Mouse (Mus musculus): ENCODE measurements around the gene Tspan13.

The Tspan13 gene

DNA sequence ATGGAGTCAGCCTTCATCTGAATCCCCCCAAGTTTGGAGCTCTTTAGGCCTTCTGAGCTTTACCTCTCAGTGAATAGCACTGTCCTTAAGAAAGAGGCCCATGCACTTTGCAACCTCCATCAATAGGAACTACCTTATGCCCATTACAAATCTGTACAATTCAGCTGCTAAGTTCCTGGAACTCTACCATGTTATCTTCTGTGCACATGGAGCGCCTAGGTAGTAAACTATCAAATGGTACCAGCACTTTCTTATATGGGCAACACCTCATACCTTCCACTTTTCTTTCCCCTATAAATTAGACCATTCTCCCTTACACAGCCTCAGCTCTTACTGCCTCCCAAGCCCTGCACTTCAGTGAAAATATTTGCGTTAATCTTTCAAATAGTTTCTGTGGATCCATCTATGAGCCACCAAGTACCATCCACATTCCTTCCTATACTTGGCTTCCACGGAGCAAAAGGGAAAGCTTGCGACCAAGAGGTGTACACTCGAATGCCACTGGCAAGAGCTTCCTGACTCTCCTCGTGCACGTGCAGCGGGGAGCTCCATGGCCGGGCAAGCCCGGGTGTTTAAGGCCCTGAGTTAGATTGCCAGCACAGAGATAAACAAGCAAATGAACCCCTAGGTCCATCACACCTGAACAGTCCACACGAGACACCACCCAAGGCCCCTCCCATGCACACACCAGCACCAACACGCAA lies 11.5 kb downstream of the Tspan13 start:
- DNase-seq: no peak

DNA sequence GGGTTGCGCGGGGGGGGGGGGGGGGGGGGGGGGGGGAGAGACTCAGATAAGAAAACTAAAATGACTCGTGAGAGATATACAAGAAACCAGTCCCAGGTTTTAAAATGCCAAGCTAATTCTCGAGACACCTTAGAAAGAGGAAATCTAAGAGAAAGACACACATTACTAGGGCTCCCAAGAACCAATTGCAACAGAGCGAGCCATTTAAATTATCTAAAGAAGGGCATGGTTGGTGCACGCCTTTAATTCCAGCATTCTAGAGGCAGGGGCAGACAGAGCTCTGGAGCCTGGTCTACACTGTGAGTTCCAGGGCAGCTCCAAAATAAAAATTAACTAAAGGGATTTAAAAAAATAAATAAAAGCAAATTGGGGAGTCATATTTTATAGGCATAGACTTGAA lies 12.6 kb downstream of the Tspan13 start:
- no peak for DNase-seq

DNA sequence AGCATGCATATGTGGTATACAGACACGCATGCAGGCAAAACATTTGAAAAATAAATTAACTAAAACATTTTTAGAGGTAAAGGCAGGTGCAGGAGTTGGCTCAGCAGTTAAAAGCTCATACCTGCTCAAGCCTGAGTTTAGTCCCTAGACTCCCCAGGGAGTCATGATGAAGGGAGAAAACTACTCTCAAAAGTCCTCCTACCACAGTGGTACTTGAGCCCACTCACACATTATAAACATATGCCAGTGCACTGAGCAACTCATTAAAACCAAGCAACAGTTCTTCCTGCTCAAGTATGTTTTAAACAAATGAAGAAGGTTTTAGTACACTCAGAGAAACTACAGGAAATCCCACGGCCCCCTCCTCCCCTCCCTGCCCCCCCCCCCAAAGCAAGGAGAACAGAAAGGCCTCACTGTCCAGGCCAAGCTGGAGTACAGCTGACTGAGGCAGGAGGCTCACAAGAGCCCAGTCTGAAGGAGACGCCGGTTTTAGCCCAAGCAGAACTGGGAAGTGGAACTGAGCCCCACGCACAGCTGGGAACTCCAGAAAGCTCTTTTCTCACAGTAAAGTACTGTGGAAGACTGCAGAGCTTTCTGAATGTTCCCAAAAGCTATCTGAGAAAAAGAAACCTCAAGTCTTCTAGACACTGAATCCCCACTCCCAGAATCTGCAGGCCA lies 13.2 kb downstream of the Tspan13 start:
- DNase-seq: no peak

DNA sequence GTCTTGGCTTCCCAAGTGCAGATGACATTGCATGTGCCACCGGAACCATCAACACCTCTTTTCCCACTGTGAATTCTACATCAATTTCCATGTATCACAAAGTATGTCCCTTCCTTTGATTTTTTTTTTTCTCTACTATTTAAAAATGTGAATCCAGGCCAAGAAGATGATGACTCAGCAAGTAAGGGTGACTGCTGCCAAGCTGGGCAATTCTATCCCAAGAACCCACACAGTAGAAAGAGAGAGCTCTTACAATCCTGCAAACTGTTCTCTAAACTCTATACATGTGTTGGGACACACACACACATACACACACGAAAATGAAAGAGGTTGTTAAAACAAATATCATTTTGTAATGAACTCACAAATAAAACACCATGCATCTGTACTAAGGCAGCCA lies 15.1 kb downstream of the Tspan13 start:
- no peak for DNase-seq

DNA sequence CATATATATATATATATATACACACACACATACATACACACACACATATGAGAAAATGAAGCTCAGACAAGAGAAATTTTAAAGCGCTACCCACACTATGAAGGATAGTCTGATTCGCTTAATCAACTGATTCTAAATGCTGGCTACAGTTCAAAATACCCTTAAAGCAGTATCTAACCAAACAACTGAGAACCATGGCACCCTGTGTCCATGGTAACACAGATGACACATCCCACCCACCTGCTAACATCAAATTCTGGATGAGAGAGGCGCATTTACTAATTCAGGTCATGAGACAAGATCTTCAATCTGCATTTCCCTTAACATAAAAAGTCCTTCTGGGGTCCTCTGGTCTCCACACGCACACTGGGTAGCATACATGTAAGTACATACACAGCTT lies 16.2 kb downstream of the Tspan13 start:
- DNase-seq: no peak

DNA sequence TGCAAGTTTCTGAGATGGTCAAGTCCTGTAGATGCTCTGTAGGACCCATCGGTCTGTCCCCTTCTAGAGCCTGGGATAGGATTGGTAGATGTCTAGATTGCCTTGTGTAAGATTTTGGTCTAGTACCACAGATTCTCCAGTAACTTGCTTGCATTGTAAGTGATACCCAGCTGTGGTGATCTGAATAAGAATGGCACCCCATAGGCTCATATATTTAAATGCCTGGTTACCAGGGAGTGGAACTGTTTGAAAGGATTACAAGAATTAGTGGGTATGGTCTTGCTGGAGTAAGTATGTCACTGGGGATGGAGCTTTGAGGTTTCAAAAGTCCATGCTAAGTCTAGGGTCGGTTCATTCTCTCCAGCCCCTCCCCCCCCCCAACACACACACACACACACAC lies 21.6 kb downstream of the Tspan13 start:
- DNase-seq: no peak

DNA sequence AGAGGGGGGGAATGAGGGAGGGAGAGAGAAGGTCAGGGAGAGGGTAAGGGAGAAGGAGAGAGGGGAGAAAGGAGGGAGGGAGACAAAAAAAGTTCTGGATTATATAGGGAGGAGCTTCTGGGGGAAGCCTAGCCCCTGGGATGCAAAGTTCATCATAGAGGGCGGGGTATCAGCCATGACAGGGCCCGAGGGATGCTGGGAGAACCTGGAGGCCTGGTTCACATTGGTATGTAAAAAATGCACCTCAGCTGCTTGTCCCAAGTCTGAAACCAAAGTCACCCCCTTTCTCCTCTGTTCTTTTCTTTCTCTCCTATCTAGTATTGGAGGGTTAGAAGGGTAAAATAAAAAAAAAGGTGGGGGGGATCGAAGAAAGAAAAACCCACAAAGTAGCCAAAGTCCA lies 22.2 kb downstream of the Tspan13 start:
- no peak for DNase-seq

DNA sequence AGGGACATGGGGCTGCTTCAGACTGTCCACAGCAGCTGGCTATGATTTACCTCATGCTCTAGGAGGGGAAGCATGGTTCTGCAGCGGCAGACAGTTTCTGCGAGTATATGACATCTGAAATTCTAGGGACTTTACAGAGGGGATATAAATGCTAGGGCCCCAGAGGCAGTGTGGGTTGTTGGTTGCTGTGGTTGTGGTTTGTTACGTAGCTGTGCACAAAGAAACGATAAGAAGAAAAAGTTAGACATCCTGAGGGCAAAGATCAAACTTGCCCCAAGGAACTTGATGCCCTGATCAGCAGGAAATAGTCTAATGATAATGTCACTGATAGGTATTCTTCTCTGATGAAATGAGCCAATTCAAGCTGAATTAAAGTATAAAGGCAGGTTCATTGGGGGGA lies 22.7 kb downstream of the Tspan13 start:
- no peak for DNase-seq

DNA sequence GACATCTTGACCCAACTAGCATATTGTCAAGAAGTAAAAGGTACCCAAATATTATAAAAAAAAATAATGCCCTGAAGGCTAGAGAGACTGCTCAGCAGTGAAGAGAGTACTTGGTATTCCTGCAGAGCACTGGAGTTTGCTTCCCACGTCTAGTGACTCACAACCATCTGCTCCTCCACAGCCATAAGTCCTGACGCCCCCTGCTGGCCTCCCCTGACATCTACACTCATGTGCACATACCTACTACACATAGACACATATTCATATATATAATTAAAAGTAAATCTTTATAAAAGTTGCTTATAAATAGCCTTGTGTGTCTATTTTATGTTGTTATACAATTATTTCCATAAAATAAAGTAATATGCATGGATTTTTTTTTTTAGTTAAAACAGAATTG lies 24.5 kb downstream of the Tspan13 start:
- no peak for DNase-seq

DNA sequence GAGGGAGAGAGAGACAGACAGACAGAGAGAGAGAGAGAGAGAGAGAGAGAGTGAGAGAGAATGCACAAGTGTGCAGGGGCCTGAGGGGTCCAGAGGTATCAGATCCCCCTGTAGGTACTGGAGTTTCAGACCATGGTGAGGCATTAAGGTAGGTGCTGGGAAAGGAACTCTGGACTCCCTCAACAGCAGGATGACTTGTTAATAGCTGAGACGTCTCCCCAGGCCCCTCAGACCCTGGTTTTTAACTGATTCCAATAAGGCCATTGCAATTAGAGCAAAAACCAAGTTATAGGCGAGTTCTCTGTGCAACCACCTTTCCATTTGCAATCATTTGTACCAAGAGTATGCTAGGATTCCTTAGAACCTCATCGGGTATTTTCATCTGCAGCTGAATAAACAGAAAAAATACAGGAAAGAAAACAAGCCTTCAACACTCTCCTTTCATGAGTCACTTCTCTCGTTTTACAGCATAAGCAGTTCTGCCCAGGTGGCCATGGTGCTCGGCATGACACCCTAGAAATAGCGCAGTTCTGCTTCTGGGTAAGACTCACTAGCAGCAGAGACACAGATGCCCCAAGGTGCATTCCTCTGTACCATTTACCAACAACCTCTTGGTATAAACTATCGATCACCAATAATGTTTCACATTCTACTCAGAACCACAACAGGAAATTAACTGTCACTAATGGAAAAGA lies 28.9 kb downstream of the Tspan13 start:
- no peak for DNase-seq

DNA sequence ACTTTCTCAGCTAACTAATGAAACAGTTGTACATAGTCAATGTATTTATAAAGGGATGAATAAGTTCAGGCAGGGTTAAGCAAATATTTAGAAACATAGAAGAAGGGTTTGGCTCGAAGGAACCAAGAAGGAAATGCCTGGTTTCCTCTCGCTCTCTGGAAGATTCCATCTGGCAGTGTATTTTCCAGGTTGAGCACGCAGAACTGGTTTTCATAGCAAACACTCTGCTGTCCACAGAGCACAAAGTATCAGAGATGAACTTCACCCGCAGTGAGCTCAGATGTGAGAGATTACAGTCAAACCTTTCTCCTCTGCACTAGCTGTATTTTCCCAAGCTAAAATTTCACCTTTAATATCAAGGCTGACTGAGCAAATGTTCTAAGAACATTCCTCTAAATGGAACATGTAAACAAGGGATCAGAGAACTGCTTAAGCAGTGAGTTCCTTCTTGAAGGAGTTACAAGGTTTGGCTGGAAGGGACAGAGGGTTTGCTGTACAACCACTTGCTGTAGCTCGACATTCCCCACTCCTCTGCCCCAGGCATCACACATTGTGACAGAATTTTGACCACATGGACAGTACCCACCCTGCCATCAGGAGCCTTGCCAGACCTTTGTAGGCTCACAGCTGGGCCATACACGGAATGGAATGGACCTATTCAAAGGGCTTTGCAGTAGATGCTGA lies 33.8 kb downstream of the Tspan13 start:
- DNase-seq: no peak

DNA sequence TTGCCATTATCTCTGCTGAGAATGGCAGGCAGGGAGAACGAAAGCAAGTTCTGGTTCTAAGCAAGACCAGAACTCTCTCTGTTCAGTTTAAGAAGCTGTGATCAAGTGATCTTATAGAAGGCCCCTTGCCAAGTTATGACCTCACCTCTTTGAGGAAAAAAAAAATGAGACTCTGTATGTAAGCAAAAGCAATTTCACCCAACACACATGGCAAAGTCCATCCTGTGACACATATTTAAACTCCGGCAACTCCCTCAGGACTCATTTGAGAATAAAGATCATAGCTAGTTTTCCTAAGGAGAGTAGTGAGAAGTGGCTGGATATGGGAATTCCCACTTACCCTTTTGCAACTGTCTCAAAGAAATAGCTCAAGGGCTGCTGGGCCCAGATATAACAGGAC lies 34.7 kb downstream of the Tspan13 start:
- no peak for DNase-seq

DNA sequence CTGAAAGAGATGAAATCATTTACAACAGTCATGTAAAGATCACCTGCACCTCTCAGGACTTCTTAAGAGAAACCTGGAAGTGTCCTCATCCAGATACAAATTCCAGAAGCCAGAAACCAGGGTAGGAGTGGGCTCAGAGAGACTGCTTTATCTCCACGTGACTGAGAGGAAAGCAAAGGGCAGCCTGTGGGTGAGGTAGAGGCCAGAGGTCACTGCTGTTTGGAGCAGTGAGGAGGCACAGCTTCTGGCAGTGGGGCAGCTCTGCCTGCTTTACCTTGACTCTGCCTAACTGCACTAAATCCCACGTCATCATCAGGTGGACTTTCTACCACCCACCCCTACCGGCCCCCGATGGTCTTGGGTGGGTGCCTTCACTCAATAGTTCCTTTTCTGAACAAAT lies 37.6 kb downstream of the Tspan13 start:
- no peak for DNase-seq

DNA sequence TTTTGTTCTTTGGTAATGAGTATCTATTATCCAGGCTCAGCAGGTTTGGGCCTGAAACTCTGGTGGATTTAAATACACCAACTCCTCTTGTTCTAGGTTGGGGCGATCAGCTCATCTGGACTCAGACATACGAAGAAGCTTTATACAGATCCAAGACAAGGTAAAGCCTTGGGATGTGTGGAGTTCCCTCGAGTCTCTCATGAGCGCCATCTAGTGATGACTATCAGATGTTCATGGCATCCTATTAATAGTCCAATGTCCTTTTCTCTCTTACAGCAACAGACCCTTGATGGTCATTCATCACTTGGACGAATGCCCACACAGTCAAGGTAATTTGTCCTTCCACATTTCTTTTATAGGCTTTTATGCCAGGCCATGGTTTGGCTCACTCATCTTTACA lies 46.5 kb downstream of the Tspan13 start:
- no peak for DNase-seq

DNA sequence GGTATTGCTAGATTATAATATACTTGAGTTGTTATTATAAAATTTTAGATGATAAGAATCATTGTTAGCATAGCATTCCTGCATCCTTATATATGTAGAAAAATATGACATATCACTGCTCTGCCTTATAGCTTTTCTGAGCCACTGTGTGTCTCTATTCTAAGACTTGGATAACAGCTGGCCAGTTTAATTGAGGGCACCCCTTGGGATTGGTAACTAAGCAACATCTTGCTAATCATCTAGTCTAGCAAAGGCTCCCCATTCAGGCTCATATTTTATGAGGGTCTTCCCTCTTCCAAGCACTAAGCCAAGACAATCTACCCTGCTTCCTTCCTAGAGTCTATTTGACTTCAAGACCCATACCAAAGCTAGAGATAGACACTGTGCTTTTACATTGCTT lies 48.2 kb downstream of the Tspan13 start:
- no peak for DNase-seq

DNA sequence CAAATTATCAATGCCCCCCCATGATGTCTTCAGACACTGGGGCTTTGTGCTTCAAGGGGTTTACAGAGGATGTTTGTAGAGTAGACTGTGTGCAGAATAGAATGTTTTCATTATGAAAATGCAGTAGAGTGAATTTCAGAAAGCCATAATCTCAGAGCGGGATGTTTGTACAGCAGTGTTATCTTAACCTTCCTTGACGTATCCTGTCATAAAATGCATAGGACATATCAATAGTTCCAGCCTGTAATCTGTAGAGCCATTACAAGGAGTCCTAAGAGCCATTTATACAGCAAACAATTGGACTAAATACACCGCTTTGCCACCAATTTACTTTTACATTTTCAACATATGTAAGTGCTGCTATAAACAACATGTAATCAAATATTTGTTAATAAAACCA lies 48.7 kb downstream of the Tspan13 start:
- no peak for DNase-seq

DNA sequence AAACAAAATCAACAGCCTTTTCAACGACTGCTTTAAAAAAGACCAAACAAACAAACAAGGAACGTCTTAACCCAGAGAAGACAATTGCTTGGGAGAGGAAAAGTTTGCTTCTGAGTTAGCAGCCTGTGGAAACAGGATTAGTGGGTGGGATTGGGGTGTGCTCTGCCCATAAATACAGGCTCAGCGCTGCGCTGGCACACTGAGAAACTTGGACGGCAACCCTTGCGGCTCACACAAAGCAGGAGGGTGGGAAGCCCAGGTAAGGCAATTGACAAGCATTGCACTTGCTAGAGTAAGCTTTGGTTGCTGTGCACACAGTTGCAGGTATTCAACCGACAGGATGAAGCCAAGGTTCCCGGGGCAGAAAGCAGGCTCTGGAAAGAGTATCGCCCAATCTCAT lies 49.6 kb downstream of the Tspan13 start, which contains the start of gene Agr2:
TSS of gene Agr2 (plus strand) at position 197 of the 400 bp plus-strand sequence.
- DNase-seq: no peak

DNA sequence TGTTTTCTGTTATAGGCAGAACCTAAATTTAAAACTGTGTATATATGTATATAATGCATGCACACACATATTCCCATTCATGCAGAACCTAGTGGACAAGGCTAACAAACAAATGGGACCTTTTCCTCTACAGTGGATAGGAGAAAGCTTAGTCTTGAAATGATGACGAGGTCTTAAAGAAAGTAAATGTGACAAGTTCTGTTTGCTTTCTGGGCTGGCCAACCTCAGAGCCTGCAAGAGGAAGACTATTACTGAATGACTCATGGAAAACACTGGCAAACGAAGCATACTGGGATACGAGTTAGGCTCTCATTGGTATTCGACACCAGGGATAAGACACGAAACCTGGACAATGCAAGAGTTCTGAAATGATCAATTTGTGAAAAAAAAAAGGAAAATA lies 57.6 kb downstream of the Tspan13 start:
- no peak for DNase-seq

DNA sequence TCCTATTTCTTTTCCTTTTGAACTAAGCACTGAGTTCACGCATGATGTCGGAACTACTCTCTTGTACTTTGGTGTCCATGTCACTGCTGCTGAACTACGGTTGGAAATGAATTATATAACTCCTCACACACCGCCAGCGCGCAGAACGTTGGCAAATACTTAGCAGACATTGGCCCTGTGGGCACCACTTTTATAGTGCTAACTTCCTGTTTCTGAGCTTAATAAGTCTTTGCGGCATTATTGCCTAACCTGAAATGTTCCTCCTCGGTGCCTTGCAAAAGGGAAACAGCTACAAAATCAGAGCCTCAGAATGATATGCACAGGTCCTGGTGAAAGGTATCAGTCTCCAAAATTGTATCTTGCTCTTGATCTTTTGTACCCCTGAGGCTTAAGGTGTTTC lies 58.8 kb downstream of the Tspan13 start:
- DNase-seq: no peak

DNA sequence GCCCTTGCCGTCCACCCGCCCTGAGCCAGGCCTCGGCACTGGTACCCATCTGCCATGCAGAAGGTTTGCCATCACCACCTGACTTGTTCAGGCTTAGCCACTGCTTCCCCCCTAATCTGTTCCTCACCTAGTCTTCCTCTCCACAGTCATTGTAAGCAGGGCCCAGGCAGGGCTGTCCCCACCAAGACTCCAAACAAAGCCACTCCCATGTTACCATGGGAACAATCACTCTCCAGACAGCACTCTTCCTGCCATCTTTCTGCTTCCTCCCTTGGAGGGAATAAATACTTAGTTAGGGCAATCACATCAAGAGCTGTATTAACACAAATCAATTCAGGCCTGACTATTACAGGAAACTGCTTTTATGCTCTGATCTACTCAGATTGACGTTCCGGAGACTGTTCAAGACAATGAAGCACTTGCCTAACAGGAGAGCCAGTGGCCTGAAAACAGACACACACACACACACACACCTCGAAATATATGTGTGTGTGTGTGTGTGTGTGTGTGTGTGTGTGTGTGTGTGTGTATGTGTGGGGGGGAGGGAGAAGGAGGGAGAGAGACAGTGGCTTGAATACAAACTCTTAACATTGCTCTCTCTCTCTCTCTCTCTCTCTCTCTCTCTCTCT lies 60.5 kb downstream of the Tspan13 start:
- no peak for DNase-seq

DNA sequence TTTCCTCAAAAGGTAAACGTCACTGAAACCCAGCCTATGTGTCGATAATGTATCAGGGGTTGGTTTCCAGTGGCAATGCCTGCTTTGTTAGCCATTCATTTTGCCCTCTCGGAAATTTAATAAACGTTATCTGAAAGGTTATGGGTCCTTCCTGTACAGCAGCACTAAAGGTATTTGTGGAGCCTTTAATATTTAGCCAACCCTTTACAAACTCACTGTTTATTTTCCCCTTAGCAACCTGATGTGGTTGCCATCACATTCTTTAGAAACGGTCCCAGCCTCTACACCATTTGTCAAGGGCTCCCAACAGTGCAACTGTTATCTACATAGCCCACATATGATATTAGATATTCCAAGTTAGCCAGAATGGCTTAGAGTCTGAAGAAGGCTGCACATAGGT lies 62.7 kb downstream of the Tspan13 start:
- DNase-seq: no peak

DNA sequence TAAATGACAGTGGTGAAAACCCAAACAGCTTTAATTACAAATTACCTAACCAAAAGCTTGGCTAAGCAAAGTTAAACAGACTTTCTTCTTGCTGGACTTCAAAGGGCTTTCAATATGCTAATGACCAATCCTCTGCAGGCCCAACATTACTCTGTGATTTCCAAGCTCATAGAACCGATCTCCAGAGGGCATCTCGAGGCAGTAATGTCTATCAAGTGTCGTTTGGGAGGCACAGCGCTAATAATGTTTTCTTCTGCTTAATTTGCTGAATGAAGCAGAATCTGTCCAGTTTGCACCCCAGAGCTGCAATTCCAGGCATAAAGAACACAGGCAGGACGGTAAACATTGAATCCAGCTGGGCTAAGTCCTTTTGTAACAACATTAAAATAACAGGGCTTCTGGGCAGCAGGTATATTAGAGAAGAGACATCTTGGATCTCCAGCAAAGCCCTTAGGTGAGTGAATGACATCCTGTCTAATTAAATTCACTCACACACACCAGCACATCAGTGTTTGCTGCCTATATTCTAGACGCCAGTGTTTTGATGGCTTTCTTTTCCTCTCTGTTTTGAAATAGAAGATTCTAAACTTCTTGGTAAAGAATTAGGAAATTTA lies 64.6 kb downstream of the Tspan13 start:
- DNase-seq: no peak

DNA sequence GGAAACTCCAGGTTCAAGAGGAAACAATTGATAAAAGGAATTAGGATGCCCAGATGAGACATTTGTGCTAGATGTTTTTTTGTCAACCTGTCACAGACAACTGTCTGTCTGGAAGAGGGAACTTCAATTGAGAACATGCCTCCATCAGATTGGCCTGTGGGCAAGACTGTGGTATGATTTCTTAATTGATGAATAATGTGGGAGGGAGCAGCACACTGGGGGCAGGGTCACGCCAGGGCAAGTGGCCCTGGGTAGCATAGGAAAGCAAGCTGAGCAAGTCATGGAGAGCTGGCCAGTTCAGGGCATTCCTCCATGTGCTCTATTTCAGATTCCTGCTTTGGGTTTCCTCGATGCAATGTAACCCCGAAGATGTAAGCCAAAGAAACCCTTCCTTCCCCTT lies 66.4 kb downstream of the Tspan13 start:
- no peak for DNase-seq

All from thymus, adult 18-20 months (tissue).